11 mouse cellular contexts compared by ENCODE assay signal in genomic region chr12:99559483-99559882, GRCm38 (mm10). TPM values are rescaled to one million over a fixed set of nuclear protein-coding genes. Genes with fewer than 3 reads are reported as not detected.
DNase-seq lines count a peak whose midpoint lies in the region; ATAC-seq and TF ChIP-seq lines count a peak whose summit lies in the region.
"Had no signal": no experiment of that assay in that cellular context is flagged by ENCODE, and none has a peak within 500 bp of the region (broad histone marks: within the 10 kb centered on the region; RNA-seq: fewer than 3 reads in every experiment).

No protein-coding gene starts in this region.

- H3K27ac ChIP-seq in layer of hippocampus, adult 2 months: no peak overlapping the region
- H3K27ac ChIP-seq: hindbrain, embryonic 13.5 days had no signal

- no peak overlapping the region for H3K4me3 ChIP-seq in layer of hippocampus, adult 2 months
- H3K4me3 ChIP-seq: erythroblast, embryonic 14.5 days; hindbrain, embryonic 13.5 days had no signal

- peak; percentile 30 for ATAC-seq in megakaryocyte progenitor cell, adult 5-6 weeks (replicated peaks; ENCODE audit: poor library complexity)

- peak; percentile 28 to 34 for DNase-seq in heart, adult 18-20 months
- no peak for DNase-seq in heart, postnatal 36 days
- DNase-seq in spleen, postnatal 36 days (ENCODE audit: low spot score in 2 of 2): peak; percentile 40 to 48
- no peak for DNase-seq in spleen, postnatal 4 days (ENCODE audit: low spot score in 2 of 2)
- no peak for DNase-seq in layer of hippocampus, adult 2 months (ENCODE audit: low spot score in 2 of 2)
- DNase-seq in cerebellum, adult 9-10 months: no peak
- no peak for DNase-seq in right cerebral cortex, adult 18-20 months
- DNase-seq: cerebellum, postnatal 25 days had no signal

- intact Hi-C loops in heart, postnatal 36 days (cut with DNase I): no loop called here

- TF ChIP-seq CTCF in layer of hippocampus, adult 2 months (conservative IDR thresholded peaks at IDR 0.05): no peak

RNA-seq across cellular contexts. Expression of gene Foxn3, which starts 3.9 kb away (rescaled TPM):
- total RNA-seq in heart, adult 18-20 months (2021): 100 to 1,000 TPM in 1 of 2 experiments, 10 to 100 TPM in 1; 98.5 to 102 TPM
- total RNA-seq in heart, postnatal 36 days (2021): 100 to 1,000 TPM; 120 to 133 TPM
- total RNA-seq in megakaryocyte progenitor cell, adult 5-6 weeks (2015): 45.5 and 55.2 TPM in 2 replicates
- 17.7 and 21.6 TPM in 2 replicates for total RNA-seq in megakaryocyte progenitor cell, adult 5-6 weeks (2017)
- 10 to 100 TPM; 45.9 to 53.7 TPM for total RNA-seq in layer of hippocampus, adult 2 months (2021)

Comparison
In these comparisons a context has a peak if more than half of its experiments do, and no peak if none do; other contexts are left out.
1. DNase-seq: peak in heart, adult 18-20 months (2 of 2) and spleen, postnatal 36 days (2 of 2); none in heart, postnatal 36 days (0 of 2), spleen, postnatal 4 days (0 of 2), layer of hippocampus, adult 2 months (0 of 2), cerebellum, adult 9-10 months (single experiment) and right cerebral cortex, adult 18-20 months (single experiment).